Mouse (Mus musculus) retina, embryonic 14.5 days (tissue): ENCODE results near the gene Steap1.

Experiments used
- DNase-seq: peaks from one replicate; pipeline ENCODE4 v3.0.0-alpha.2; 2015; ENCODE audit warnings: low spot score

Gene Steap1

DNA sequence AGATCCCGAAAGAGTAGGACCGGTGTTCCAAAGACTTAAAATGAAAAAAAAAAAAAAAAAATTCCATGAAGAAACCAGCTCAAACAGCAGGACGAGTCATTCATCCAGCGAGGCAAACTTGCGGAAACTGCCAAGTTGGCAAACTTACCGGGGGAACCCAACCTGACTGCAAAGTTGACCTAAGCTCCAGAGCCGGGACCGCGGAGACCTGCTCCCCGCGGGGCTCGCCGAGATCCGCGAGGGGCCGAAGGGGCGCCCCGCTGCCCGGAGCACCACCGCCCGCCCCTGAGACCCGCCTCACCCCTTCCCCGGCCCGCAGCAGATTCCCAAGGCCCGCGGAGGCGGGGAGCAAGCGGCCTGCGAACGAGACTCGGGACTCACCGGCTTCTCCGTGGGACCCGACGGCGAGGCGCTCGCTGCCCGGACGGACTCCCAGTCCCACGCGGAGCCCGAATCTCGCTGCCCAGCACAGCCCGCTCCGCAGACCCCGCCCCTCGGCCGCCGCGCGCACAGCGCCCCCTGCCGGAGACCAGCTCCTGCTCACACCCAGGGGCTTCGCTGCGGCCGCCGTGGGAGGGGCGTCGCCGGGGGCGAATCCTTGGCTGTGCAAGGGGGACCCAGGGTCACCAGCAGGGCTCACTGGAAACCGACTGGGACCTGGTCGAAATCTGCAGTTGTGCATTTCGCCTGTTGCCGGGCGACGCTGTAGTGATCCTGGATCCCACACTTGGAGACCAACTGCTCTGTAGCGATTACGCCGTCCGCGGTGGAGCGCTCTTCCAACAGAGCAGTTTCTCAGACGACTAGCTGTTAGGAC is at the start of gene Steap1:
TSS of gene Steap1 (minus strand) at position 461 of the 817 bp plus-strand sequence.
- peak; percentile 93 for DNase-seq

DNA sequence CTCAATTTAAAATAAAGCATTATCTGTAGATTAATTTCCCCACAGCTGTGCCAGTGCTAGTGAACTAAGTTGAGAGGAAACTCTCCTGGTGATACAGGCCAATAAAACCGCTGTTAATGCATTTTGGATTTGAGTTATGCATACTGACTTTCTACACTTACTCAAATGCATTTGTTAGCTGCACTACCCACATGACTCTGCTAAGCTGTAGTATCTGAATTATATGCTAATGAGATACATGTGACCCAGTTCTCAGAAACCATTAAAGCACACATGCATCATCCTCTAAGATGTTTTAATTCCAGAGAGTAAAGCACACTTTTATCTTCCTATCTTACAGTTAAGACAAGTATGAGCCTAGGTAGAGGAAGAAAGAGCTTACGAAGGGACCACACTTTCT is 38.0 kb upstream of the Steap1 start:
- DNase-seq, result no peak

DNA sequence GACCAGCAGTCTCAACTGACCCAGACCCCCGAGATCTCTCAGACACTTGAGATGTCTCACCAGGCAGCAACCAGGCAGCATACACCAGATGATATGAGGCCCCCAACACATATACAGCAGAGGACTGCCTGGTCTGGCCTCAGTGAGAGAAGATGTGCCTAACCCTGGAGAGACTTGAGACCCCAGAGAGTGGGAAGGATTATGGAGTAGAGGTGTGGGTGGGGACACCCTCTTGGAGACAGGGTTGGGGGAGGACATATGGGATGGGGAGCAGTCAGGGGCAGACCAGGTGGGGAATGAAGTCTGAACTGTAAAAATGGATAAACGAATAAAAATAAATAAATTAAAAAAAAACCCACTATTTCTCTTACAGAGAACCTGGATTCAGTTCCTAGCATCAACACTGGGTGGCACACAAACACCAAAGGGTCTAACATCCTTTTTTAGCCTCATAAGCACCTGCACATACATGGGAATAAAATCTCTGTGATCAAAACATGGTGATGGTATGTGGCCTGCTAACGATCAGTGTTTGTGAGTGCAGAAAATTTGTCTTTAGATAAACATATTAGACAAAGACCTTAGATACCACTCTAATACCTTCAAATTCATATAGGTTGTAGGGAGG is 7.4 kb upstream of the Steap1 start:
- DNase-seq, result no peak

DNA sequence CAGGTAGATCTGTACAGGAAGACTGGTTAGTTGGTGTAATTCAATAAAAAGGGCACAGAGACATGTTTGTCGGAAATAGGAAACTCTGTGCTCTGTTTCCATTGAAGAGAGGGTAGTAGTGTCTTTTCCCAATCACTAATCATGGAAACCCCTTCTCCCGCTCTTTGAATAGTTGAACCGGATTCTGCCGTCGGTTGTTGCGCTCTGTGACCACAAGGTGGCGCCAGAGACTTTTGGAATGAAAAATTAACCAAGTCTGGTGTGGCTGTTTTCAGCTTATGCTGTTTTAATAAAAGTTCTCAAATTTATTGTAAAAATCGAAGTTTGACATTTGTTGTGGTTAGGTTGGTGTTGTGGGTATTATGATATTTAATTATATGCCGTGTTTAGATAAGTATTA is 5.9 kb upstream of the Steap1 start:
- peak; percentile 84 for DNase-seq

DNA sequence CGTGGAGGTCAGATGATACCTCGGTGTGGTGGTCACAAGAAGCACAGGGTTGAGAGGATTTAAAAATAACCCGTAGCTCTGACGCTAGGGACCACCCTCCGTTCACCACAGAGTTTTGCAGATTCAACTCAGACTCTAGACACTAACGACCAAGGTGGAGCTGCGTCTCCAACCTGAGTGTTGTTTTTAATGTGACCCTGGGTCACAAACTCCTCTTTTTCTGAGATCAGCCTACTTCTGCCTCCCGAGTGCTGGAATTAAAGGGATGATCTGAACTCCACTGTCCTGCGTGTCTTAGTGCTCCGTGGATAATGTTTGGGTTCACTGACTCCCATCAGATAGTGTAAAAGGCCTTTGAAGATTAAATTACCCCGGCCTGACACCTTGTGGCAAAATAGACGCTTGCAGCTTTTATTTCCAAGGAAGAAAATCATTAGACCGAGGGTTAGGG is 671 bp upstream of the Steap1 start:
- peak; percentile 79 for DNase-seq

DNA sequence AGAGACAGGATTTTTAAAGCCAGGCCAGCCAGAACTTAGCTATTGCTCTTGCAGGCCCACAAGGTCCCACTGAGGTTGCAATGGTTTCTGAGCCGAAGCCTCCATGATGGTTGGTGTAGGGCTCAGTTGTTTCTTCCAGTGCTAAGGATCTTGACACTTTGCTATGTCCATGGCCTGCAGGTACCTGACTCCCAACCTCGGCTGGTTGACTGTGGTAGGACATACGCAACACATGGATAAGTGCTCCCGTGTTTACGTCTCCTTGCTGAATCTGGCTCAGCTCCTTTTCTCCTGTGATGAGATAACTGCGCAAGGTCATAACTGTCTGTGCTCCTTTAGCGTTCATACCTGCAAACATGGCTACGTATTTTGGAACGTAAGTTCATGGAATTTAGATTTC is 14.7 kb downstream of the Steap1 start:
- no peak for DNase-seq

DNA sequence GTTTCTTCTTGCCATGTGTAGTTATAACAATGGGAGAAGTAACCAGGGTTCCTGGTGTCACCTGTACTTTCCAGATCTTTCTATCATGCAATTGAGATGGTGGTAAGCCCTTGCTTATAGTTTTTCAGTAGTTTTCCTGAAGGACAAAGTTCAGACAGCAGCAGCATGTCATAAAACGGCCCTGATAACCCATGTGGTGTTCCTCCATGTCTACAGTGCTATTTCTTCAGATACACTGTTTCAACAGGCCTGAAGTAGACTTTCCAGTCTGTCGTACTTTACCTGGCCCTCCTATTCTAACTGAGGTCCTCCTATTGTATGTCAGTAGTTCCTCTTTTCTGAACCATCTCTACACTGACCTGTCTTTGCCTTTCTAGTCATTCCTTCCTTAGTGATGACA is 16.3 kb downstream of the Steap1 start:
- DNase-seq, result no peak

DNA sequence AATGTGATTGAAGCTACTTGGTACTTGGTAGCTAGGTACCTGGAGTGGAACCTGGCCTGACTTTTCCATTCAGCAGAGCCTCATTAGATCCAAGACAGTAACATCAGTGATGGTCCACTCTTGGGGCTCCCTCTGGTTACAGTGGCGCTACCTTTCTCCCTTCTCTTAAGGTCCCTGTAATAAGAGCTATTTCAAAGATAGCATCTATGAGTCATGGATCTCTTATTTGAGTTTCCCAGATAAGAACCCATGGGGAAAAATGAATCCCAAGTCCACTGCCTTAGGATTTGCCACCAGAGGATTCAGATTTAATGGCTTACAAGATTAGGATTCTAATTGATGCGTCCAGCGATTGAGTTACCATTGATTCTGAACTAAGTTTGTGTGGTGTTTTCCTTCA is 16.9 kb downstream of the Steap1 start:
- no peak for DNase-seq

DNA sequence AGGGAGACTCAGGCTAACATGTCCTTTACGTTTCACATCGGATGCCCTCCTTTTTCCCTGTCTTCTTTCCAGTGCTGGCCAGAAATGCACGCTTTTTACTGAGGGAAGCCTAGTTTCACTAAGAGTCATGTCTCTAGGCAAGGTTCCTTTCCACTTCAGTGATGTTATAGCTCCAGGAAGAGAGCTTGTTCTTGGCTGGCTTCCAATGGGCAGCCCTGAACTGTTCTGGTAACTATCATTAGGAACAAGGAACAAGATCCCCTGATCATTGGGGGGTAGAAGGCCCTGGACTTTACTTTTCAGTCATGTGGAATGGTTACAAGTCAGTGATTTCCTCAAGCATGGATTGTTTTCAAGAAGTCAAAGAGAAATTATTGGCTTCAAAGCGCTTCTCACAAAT is 19.2 kb downstream of the Steap1 start:
- no peak for DNase-seq

DNA sequence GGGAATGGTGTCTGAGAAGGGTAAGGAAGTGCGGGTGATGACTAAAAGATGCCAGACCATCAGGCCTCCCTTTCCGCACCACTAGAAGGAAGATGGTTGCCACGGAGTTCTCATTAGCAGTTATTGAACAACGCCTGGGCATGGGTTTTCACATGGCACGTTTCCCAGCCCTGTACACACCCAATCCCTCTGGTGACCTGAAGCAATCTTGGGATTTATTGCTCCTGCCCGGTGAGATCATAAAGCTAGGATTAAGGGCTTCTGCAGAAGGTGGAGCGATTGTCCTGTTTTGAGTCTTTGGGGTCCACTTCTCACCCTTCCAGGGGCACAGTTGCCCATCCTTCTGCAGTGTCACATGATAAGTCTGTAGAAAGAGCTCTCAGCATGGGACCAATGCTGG is 26.9 kb downstream of the Steap1 start:
- no peak for DNase-seq

DNA sequence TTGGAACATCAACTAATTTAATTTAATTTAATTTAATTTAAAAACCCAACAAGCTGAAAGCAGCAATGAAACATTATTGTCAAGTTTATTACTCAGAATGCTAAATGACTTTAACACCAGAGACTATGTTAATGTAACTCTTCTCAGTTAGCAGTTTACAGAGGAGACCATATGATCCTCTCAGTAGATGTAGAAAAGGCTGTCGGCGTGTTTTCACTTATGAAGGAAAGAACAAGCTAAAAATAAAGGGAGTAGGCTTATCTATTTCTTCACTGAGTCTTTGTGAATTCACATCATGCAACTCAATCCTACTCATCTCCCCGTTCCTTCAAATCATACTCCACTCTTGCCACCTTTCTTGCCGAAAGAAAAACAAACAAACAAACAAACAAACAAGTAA is 38.1 kb downstream of the Steap1 start:
- DNase-seq, result no peak

DNA sequence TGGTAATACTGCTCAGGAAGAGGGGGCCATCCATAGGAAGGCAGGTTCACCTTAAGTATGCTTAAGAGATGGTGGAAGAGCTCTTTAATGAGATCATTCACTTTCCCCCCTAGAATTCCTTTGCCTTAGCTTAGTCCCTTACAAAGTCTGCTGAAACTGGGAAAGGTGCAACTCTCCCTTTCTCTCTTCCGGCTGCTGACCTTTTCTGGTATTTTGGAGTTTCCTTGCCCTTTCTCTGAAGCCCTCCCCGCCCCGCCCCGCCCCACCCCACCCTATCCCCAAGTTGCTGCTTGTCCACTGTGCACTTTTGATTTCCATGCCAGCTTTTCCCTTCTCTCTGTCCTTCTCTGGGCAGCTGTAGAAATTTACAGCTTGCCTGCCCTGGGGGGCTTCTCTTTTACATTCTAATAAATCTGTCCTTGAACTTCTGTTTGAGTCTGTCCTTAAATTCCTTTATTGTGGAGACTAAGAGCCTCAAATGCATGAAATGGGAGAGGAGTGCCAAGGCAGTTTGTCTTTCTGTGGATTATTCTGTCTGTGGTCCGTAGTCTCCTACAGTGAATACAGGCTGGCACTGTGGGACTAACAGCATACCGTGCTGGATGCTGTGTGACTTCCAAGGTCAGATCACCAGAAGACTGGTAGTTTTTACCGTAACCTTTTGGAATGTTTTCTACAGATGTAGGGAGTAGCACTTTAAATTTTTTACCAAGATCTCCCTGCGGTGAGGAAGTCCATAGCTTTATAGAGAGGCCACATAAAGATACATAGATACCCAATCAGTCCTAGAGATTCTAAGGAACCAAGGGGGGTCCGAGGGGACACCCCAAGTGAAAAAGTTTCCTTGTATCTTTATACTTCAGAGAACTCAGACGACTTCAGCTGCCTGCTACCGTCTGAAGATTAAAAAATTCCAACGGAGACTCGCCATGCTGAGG is 41.5 kb downstream of the Steap1 start:
- DNase-seq, result no peak

DNA sequence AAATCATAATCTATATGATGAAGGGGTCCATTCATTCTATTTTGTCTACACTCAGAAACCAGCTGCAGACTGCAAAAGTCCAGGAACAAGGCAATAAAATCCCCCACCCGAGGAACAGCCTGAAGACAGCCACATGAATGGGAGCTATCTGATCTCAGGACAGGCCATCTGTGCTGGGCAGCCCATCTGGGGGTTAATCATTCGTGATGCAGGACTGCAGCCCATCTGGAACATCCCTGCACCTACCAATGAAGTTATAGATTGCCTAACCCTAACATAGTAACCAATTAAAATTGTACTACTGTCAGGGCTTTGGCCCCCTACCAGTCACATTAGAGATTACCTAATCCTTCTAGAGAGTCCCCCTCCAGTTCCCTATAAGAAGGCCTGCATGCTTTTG is 44.1 kb downstream of the Steap1 start:
- no peak for DNase-seq

DNA sequence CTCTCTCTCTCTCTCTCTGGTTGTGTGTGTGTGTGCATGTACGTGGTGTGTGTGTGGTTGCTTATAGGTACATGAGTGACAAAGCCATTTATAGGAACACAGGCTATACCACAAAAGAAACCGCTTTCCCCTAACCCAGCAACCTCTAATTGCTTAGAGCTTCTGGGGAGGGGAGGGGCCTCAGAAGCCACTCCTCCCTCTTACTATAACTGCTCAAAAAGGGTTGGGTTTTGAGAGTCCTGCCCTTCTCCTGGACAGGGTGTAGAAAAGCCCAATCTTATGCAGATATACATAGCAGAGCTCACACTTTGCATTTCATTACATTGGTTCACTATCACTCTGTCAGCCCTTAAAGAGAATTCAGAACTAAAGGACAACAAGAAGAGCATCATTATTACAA is 48.7 kb downstream of the Steap1 start:
- DNase-seq, result no peak

DNA sequence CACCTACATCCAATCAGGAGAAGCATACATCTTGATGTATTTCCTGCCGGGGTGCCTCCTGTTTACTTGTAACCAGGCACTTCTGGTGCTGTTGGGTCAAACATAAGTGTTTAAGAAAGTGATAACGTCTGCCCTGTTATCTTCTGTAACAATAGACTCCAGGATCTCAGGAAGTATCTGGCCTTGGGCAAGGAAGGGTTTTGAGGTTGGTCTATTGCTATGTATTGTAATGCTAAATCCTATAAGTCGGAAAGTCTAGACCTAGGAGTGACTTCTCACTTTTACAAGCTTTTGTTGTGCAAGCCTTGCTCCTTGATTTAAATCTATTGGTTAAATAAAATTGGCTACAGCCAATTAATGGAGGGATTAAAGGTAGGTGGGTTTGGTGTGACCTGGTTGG is 50.3 kb downstream of the Steap1 start:
- no peak for DNase-seq

DNA sequence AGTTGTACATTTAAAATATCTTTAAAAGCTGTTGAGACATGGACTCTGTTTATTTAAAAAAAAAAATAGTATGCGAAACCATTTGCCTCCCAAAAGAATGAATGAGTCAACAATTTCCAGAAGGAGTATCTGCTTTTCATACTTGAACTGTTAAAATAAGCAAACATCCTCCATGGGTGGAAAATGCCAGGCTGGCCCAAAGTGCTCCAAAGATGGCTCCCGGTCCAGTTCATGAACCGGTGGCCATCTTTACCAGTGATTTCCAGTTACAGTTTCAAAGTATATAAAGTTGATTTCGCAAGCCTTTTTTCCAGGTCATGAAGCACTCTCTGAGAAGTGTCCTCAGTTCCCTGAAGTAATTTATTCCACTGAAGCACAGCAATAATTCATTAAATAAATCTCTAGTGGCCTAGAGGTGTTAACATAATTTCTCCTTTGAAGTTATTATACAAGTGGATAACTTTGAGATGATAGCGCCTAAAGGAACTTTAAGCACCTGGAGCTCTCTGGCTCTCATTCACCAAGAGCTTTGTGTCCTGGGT is 53.7 kb downstream of the Steap1 start:
- no peak for DNase-seq

DNA sequence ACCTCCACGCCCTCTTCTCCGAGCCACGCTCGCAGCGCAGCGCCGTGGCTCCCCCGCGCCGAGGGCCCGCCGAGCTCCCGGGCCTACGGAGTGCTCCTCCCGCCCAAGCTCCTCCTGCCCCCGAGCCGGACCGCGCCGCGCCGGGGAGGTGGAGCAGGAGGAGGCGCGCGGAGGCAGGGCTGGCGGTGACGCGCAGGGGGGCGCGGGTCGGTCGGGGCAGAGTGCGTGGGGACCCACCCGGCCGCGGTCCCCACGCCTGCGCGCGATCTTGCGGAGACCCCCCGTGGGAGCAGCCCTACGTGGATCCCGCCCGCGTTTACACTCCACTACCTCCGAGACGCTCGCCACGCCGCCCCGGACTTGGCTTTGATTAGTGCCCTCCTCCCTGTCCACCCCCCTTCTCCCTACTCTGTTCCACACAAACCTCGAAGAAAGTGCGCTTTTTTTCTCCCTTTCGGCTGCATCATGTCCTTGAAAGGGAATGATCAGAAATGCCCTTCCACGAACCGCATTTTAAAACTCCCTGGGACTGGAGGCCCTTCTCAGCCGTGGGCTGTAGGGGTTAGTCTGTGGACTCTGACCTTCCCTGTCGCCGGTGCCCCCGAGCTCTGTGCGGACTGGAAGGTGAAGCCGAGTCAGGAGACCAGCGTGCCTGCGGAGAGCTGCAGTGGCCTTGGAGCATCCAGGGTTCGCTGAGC is 55.0 kb downstream of the Steap1 start, which contains the start of gene Steap2:
TSS of gene Steap2 (minus strand) at position 623 of the 698 bp plus-strand sequence.
- peak; percentile 64 for DNase-seq

DNA sequence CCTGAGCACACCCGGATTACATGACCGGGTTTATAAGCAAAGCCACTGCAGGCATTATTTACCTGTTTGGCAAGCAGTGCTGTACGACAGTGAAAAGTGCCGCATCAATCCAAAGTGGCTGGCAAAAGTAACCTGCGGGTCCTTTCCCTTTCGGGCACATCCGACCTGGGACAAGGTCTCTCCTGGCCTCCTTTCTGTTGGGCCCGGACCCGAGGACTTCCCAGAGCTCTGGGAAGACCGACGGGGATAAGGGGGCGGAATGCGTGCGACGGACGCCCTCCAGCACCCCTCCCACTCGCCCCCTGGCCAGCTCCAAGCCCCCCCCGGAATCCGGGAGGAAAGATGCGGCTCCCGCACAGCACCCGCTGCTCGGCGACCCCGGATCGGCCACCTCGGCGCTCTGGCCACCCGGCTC is 55.6 kb downstream of the Steap1 start:
- peak; percentile 37 for DNase-seq

DNA sequence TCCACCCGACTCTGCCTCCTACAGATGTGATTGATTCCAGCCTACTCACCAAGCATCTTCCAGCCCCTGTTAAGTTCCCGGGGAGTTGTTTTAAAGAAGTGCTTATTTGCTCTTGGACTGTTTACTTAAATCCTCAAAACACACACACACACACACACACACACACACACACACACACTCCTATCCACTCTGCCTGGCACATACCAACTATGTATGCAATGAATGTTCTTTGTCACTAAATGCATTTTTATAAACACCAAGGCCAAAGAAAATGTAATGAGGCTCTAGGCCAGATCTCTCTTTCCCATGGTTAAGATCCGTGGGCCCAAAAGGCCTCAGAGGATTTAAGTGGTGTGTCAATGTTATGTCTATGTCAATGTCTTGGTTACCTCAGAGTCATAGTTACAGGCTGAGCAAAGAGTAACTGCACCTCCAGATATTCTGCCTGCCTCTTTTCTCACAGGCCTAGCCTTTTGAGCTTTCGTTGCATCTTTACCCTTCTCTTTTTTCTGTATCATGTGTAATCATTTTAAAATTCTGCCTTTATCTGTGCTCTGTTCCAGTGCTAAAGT is 56.9 kb downstream of the Steap1 start:
- no peak for DNase-seq

DNA sequence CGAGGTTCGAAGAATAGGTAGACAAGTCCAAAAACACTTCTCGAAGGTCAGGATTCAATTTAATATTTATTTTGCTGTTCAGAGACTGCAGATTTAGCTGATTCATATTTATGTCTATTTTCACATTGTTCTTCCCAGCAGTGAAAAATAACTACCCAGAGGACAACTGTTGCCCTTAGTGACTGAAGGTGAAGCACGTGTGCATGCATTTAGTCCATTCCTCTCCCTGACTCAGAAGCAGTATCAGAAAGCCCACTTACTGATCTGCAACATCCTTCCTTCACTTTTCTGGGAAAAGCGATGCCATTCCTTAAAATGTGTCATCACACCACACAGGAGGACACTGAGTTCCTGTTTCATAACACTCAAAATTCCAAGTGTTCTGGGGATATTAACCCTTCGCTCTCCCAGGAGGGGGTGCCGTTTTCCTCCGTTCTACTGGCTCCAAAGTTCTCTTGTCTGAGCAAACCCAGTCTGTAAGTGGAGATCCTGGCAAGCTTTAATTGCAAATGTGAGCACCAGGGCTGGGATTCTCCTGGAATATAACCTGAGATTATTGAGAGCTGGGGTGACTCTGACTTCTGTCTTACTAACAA is 60.1 kb downstream of the Steap1 start:
- no peak for DNase-seq

DNA sequence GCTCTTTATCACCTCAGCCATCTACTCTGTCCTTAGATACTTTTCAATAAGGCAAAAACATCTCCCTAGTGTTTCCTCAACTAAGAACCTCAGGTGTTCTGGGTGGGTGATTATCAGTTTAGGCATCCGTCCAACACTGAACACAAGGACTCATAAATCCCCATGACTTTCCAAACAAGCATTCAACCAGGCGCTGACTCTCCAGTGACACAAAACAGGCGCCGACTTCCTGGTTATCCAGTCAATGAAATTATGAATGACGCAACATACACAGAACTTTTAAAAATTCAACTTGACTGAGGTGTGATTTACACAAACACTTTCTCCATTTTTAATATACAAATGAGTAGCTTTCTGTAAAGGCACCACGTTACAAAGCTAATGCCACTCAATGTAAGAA is 60.9 kb downstream of the Steap1 start:
- DNase-seq, result no peak
